Mouse (Mus musculus) brain, embryonic 18.5 days (tissue): Measurements from ENCODE around the gene Gfap.

Experiments used
- DNase-seq: peaks from one replicate; pipeline ENCODE4 v3.0.0-alpha.2; 2012; ENCODE audit warnings: low read depth, low spot score

Gfap gene

GRCm38 (mm10) chr11:102900763-102901162 lies at the start of gene Gfap:
Gene Gfap (minus strand): TSS chr11:102900912.
- no peak for DNase-seq

GRCm38 (mm10) chr11:102948043-102948961 lies 47.6 kb upstream of the Gfap start:
- DNase-seq: no peak

- no peak for DNase-seq
These were observed 46.3 kb upstream of the Gfap start for GRCm38 (mm10) chr11:102946992-102947343.

GRCm38 (mm10) chr11:102946265-102946991 lies 45.7 kb upstream of the Gfap start, which contains the start of gene C1ql1:
Gene C1ql1 (minus strand): TSS chr11:102946688.
- DNase-seq: no peak

GRCm38 (mm10) chr11:102945306-102946264 lies 44.9 kb upstream of the Gfap start:
- no peak for DNase-seq

- no peak for DNase-seq
These were observed 40.5 kb upstream of the Gfap start for GRCm38 (mm10) chr11:102941236-102941635.

GRCm38 (mm10) chr11:102939024-102939675 lies 38.4 kb upstream of the Gfap start:
- DNase-seq: no peak

GRCm38 (mm10) chr11:102937529-102938182 lies 36.9 kb upstream of the Gfap start:
- no peak for DNase-seq

GRCm38 (mm10) chr11:102936272-102936671 lies 35.6 kb upstream of the Gfap start:
- no peak for DNase-seq

GRCm38 (mm10) chr11:102930672-102931071 lies 30.0 kb upstream of the Gfap start:
- no peak for DNase-seq

- no peak for DNase-seq
These were observed 24.6 kb upstream of the Gfap start for GRCm38 (mm10) chr11:102925351-102925717.

- DNase-seq: peak; percentile 87
These were observed 24.0 kb upstream of the Gfap start, which contains the start of gene Kif18b for GRCm38 (mm10) chr11:102924557-102925350. Gene Kif18b (minus strand): TSS chr11:102925124.

GRCm38 (mm10) chr11:102921491-102921890 lies 20.8 kb upstream of the Gfap start:
- no peak for DNase-seq

GRCm38 (mm10) chr11:102918077-102918476 lies 17.4 kb upstream of the Gfap start:
- no peak for DNase-seq

GRCm38 (mm10) chr11:102915380-102915779 lies 14.7 kb upstream of the Gfap start:
- DNase-seq: no peak

GRCm38 (mm10) chr11:102911376-102911775 lies 10.7 kb upstream of the Gfap start:
- DNase-seq: no peak

GRCm38 (mm10) chr11:102903654-102904053 lies 2.9 kb upstream of the Gfap start:
- no peak for DNase-seq

- DNase-seq: no peak
These were observed 1.4 kb upstream of the Gfap start for GRCm38 (mm10) chr11:102902107-102902506.

GRCm38 (mm10) chr11:102901199-102901598 lies 487 bp upstream of the Gfap start:
- no peak for DNase-seq

GRCm38 (mm10) chr11:102898408-102898807 lies 2.3 kb downstream of the Gfap start:
- no peak for DNase-seq
